Mouse (Mus musculus): ENCODE data around the gene Ccdc84. TPM values are rescaled to one million over a fixed set of nuclear protein-coding genes. Genes with fewer than 3 reads are reported as not detected.

Gene Ccdc84
- polyA plus RNA-seq (2014; fragmentation: Illumina TruSeq; extraction: RNeasy Lipid Tissue Mini Kit (QIAGEN cat#74804); ENCODE audit: low read depth, low replicate concordance) = 7.0 TPM

DNA sequence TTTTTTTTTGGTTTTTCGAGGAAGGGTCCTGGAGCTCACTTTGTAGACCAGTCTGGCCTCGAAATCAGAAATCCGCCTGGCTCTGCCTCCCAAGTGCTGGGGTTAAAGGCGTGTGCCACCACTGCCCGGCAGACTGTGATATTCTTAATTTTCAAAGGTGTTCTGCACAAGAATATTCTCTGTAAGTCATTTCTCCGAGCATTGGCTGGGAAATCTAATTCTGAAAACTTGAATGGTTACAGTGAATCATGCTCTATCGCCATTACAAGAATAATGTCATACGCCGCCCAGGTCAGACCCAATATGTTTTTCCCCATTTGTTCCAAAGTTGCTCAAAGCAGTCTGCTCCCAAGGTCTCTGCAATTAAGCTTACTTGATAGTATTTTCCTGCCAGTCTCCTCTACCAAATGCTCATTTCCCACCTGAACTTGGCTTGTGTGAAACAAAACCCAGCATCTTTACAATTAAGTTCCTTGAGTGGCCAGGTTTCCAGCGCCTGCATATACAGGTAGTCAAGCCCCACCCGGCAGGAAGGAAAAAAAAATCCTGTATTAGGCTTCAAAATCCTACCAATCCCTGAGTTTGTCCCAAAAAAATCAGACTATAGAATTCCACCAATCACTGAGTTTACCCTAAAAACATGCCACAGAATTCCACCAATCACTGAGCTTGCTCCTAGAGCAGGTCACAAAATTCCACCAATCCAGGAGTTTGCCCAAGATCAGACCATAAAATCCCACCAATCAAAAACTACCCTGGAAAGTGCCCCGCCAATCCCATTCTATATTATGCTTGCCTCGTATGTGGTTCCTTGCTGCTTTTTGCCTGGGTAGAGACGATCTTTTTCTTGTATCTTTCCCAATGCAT, at the start of gene Ccdc84:
Gene Ccdc84 (minus strand): TSS at position 51 of the 867 bp plus-strand sequence.

DNA sequence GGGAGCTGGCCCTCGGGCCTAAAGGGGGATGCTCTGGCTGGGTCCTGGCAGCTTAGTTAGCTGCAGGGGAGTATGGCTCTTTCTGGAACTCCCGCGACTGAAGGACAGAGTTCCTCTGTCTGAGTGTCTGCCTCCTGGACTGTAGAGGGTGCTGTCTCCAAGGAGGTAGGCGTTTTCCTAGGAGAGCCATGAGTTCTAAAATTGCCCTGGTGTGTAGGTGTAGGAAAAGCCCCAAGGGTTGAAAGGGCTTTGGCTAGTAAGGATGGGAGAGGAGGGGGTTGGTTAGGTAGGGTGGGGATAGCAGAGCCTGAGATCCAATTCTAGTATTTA, 36.5 kb upstream of the Ccdc84 start, which contains the start of gene Upk2:
Gene Upk2 (minus strand): TSS at position 86 of the 330 bp plus-strand sequence.

GRCm38 (mm10) chr9:44440961-44441360, 22.6 kb upstream of the Ccdc84 start, which contains the start of gene Foxr1:
Foxr1 (minus strand) TSS chr9:44441136.

GRCm38 (mm10) chr9:44406906-44407751, 11.2 kb downstream of the Ccdc84 start, which contains the start of the genes Rps25 and Trappc4:
Rps25 (plus strand) TSS chr9:44407139.
Trappc4 (minus strand) TSS chr9:44407600.

DNA sequence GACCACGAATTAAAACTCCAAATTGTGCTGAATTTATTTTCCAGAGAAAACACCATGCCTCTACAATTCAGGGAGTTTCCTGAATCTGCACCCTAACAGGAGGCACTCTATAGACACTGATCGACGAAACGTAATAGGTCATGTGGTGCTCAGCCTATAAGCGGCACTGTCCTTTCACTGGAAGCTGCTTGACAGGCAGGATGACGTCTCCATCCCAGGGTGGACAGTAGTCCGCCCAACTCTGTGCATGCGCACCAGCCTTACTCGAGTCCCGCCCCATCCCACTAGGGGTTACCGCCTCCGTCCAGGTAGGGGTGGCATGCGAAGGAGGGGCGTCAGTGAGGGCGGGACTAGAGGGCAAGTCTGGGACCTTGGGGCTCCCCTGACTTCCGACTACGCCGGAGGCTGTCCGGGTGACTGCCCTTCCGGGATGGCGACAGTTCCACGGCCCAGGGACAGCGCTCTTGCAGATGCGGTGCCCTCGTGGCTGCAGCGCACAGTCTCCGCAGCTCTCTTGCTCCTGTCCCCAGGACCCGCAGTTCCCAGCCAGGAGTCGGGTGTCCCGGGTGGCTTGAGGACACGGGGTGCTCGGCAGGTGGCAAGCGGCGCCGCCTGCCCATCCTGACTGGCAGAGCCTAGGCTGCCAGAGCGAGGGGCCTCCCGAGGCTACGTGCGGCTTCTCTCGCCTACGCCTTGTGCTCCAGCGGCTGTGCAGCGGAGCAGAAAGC, 21.5 kb downstream of the Ccdc84 start, which contains the start of gene Slc37a4:
Gene Slc37a4 (plus strand): TSS at position 169 of the 728 bp plus-strand sequence.

DNA sequence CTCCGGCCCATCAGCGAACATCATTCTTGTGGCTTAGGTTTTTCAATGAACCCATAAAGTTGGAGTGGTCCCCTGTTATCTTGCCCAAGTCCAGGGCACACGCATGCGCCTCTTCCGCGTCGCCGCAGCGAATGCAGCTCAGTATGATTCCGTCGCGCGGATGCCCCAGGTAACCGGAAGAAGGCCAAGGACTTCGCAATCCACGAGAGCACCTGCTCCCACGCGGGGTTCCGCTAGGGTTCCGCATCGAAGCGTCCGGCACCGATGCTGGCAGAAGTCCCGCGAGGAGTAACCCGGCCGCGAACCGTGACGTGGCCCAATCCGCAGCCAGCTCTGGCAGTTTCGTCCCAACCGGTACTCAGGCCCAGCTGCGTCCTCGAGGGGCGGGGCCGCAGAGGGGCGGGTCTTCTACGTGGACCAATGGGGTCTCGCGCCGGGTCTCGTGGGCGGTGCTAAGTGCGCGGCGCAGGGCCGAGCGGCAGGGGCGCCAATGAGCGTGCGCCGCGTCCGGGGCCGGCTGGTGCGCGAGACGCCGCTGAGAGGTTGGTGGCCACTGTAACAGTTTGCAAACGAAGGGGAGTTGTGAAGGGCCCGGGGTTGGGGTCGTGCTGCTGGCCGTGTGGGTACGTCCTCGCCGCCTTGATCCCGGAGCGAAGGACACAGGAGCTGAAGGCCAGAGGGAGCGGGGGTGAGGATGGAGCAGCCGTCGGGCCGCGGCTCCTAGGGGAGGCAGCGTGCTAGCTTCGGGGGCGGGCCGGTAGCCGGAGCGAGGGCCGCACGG, 39.1 kb downstream of the Ccdc84 start, which contains the start of gene Hyou1:
Gene Hyou1 (plus strand): TSS at position 437 of the 781 bp plus-strand sequence.

GRCm38 (mm10) chr9:44361190-44361917, 57.0 kb downstream of the Ccdc84 start, which contains the start of gene Vps11:
Vps11 (minus strand) TSS chr9:44361670.

Other genes with a start within 250 kb of the Ccdc84 start
- 31.5 TPM for gene Cbl, start 184.5 kb downstream of the Ccdc84 start, polyA plus RNA-seq (2014; fragmentation: Illumina TruSeq; extraction: RNeasy Lipid Tissue Mini Kit (QIAGEN cat#74804); ENCODE audit: low read depth, low replicate concordance)
- not detected for gene Ccdc153, start 177.9 kb downstream of the Ccdc84 start, polyA plus RNA-seq (2014; fragmentation: Illumina TruSeq; extraction: RNeasy Lipid Tissue Mini Kit (QIAGEN cat#74804); ENCODE audit: low read depth, low replicate concordance)
- gene Pdzd3, start 167.1 kb downstream of the Ccdc84 start, polyA plus RNA-seq (2014; fragmentation: Illumina TruSeq; extraction: RNeasy Lipid Tissue Mini Kit (QIAGEN cat#74804); ENCODE audit: low read depth, low replicate concordance) = not detected
- gene Nlrx1, start 150.0 kb downstream of the Ccdc84 start, polyA plus RNA-seq (2014; fragmentation: Illumina TruSeq; extraction: RNeasy Lipid Tissue Mini Kit (QIAGEN cat#74804); ENCODE audit: low read depth, low replicate concordance) = 0.35 TPM
- gene Abcg4, start 130.0 kb downstream of the Ccdc84 start, polyA plus RNA-seq (2014; fragmentation: Illumina TruSeq; extraction: RNeasy Lipid Tissue Mini Kit (QIAGEN cat#74804); ENCODE audit: low read depth, low replicate concordance) = 1.7 TPM
- 17.7 TPM for gene Hinfp, start 112.9 kb downstream of the Ccdc84 start, polyA plus RNA-seq (2014; fragmentation: Illumina TruSeq; extraction: RNeasy Lipid Tissue Mini Kit (QIAGEN cat#74804); ENCODE audit: low read depth, low replicate concordance)
- 2.2 TPM for gene C2cd2l, start 98.3 kb downstream of the Ccdc84 start, polyA plus RNA-seq (2014; fragmentation: Illumina TruSeq; extraction: RNeasy Lipid Tissue Mini Kit (QIAGEN cat#74804); ENCODE audit: low read depth, low replicate concordance)
- 12.7 TPM for gene Dpagt1, start 92.5 kb downstream of the Ccdc84 start, polyA plus RNA-seq (2014; fragmentation: Illumina TruSeq; extraction: RNeasy Lipid Tissue Mini Kit (QIAGEN cat#74804); ENCODE audit: low read depth, low replicate concordance)
- gene H2afx, start 83.9 kb downstream of the Ccdc84 start, polyA plus RNA-seq (2014; fragmentation: Illumina TruSeq; extraction: RNeasy Lipid Tissue Mini Kit (QIAGEN cat#74804); ENCODE audit: low read depth, low replicate concordance) = 2.9 TPM
- 50.5 TPM for gene Hmbs, start 74.3 kb downstream of the Ccdc84 start, polyA plus RNA-seq (2014; fragmentation: Illumina TruSeq; extraction: RNeasy Lipid Tissue Mini Kit (QIAGEN cat#74804); ENCODE audit: low read depth, low replicate concordance)
- 25.8 TPM for gene Vps11, start 56.9 kb downstream of the Ccdc84 start, polyA plus RNA-seq (2014; fragmentation: Illumina TruSeq; extraction: RNeasy Lipid Tissue Mini Kit (QIAGEN cat#74804); ENCODE audit: low read depth, low replicate concordance)
- gene Hyou1, start 39.1 kb downstream of the Ccdc84 start, polyA plus RNA-seq (2014; fragmentation: Illumina TruSeq; extraction: RNeasy Lipid Tissue Mini Kit (QIAGEN cat#74804); ENCODE audit: low read depth, low replicate concordance) = 25.3 TPM
- gene Slc37a4, start 21.7 kb downstream of the Ccdc84 start, polyA plus RNA-seq (2014; fragmentation: Illumina TruSeq; extraction: RNeasy Lipid Tissue Mini Kit (QIAGEN cat#74804); ENCODE audit: low read depth, low replicate concordance) = 4.2 TPM
- gene Rps25, start 11.4 kb downstream of the Ccdc84 start, polyA plus RNA-seq (2014; fragmentation: Illumina TruSeq; extraction: RNeasy Lipid Tissue Mini Kit (QIAGEN cat#74804); ENCODE audit: low read depth, low replicate concordance) = 681 TPM
- gene Trappc4, start 11.0 kb downstream of the Ccdc84 start, polyA plus RNA-seq (2014; fragmentation: Illumina TruSeq; extraction: RNeasy Lipid Tissue Mini Kit (QIAGEN cat#74804); ENCODE audit: low read depth, low replicate concordance) = 64.7 TPM
- not detected for gene Foxr1, start 22.6 kb upstream of the Ccdc84 start, polyA plus RNA-seq (2014; fragmentation: Illumina TruSeq; extraction: RNeasy Lipid Tissue Mini Kit (QIAGEN cat#74804); ENCODE audit: low read depth, low replicate concordance)
- gene Upk2, start 36.4 kb upstream of the Ccdc84 start, polyA plus RNA-seq (2014; fragmentation: Illumina TruSeq; extraction: RNeasy Lipid Tissue Mini Kit (QIAGEN cat#74804); ENCODE audit: low read depth, low replicate concordance) = not detected
- 1.7 TPM for gene Bcl9l, start 64.3 kb upstream of the Ccdc84 start, polyA plus RNA-seq (2014; fragmentation: Illumina TruSeq; extraction: RNeasy Lipid Tissue Mini Kit (QIAGEN cat#74804); ENCODE audit: low read depth, low replicate concordance)
- gene Cxcr5, start 143.3 kb upstream of the Ccdc84 start, polyA plus RNA-seq (2014; fragmentation: Illumina TruSeq; extraction: RNeasy Lipid Tissue Mini Kit (QIAGEN cat#74804); ENCODE audit: low read depth, low replicate concordance) = not detected
- 279 TPM for gene Ddx6, start 186.3 kb upstream of the Ccdc84 start, polyA plus RNA-seq (2014; fragmentation: Illumina TruSeq; extraction: RNeasy Lipid Tissue Mini Kit (QIAGEN cat#74804); ENCODE audit: low read depth, low replicate concordance)

All from adrenal gland, adult 10 weeks (tissue).